Mouse (Mus musculus) forebrain, embryonic 13.5 days (tissue): ENCODE measurements at regions not wholly inside any gene's neighbourhood (a gene's known extent, or its start where the extent isn't known, plus 50 kb on each side); places are given as distances from the start of the nearest gene placed in this dataset.
A peak's percentile ranks its signal among the peaks of the same experiment; 100 is the strongest.

Experiments
- ATAC-seq: fragments of 200-750 bp; cut with Nextera tagmentation; 2 replicates; pipeline ENCODE4 v1.8.0; 2017
- H3K27ac ChIP-seq: fragments of 300-500 bp; sonication (generic); 2 replicates; pipeline ENCODE4 v1.5.1; 2015; ENCODE audit warnings: inconsistent platforms, mild to moderate bottlenecking, moderate library complexity
- H3K27me3 ChIP-seq: fragments of 300-500 bp; sonication (generic); 2 replicates; pipeline ENCODE4 v1.6.1; 2015; ENCODE audit warnings: mild to moderate bottlenecking, inconsistent platforms
- H3K36me3 ChIP-seq: fragments of 300-500 bp; sonication (generic); 2 replicates; pipeline ENCODE4 v1.6.1; 2015; ENCODE audit warnings: mild to moderate bottlenecking, inconsistent platforms; ENCODE audit not compliant: poor library complexity, severe bottlenecking
- H3K4me1 ChIP-seq: fragments of 300-500 bp; sonication (generic); 2 replicates; pipeline ENCODE4 v1.6.1; 2015; ENCODE audit warnings: inconsistent platforms
- H3K4me2 ChIP-seq: fragments of 300-500 bp; sonication (generic); 2 replicates; pipeline ENCODE4 v1.6.1; 2015; ENCODE audit warnings: inconsistent platforms, mild to moderate bottlenecking, moderate library complexity
- H3K4me3 ChIP-seq: fragments of 300-500 bp; sonication (generic); 2 replicates; pipeline ENCODE4 v1.5.1; 2015; ENCODE audit warnings: mild to moderate bottlenecking, inconsistent platforms
- H3K9ac ChIP-seq: fragments of 300-500 bp; sonication (generic); 2 replicates; pipeline ENCODE4 v1.6.1; 2015; ENCODE audit warnings: mild to moderate bottlenecking, inconsistent platforms
- H3K9me3 ChIP-seq: fragments of 300-500 bp; sonication (generic); replicated peaks from 2 replicates; pipeline ENCODE4 v1.6.1; 2016; ENCODE audit warnings: inconsistent platforms
- WGBS: fragments of 180-500 bp; shearing (Covaris S2); methylation state at CpG from one replicate; pipeline ENCODE4 v1.1.7; 2015; 5-methylcytosine and 5-hydroxymethylcytosine counted together

GRCm38 (mm10) chr9:33887279-33887678 is 598.4 kb upstream of the Kirrel3 start:
- no peak overlapping the region for H3K4me3 ChIP-seq
- 17% methylated on average over 2 of the region's 2 CpGs for WGBS
- no peaks in the 10 kb centered on the region for H3K27me3 ChIP-seq
- no peak overlapping the region for H3K9ac ChIP-seq
- ATAC-seq: no peak
- H3K9me3 ChIP-seq: no peaks in the 10 kb centered on the region
- H3K4me1 ChIP-seq: peaks cover 5% of the 10 kb centered on the region
- H3K4me2 ChIP-seq: no peak overlapping the region
- H3K36me3 ChIP-seq: no peaks in the 10 kb centered on the region
- H3K27ac ChIP-seq: no peak overlapping the region

- no peak overlapping the region for H3K4me2 ChIP-seq
- no peak overlapping the region for H3K4me3 ChIP-seq
- H3K9me3 ChIP-seq: no peaks in the 10 kb centered on the region
- no peaks in the 10 kb centered on the region for H3K36me3 ChIP-seq
- peaks cover 5% of the 10 kb centered on the region for H3K4me1 ChIP-seq
- no peak overlapping the region for H3K27ac ChIP-seq
- no peak for ATAC-seq
- no peaks in the 10 kb centered on the region for H3K27me3 ChIP-seq
- 80% methylated on average over 3 of the region's 3 CpGs for WGBS
- no peak overlapping the region for H3K9ac ChIP-seq
These were observed 593.7 kb upstream of the Kirrel3 start for GRCm38 (mm10) chr9:33892001-33892400.

GRCm38 (mm10) chr9:33901313-33902076 is 584.2 kb upstream of the Kirrel3 start:
- no peak overlapping the region for H3K4me3 ChIP-seq
- H3K4me2 ChIP-seq: no peak overlapping the region
- no peak overlapping the region for H3K27ac ChIP-seq
- no peaks in the 10 kb centered on the region for H3K9me3 ChIP-seq
- 21% methylated on average over 10 of the region's 10 CpGs for WGBS
- peak; percentile 86 for ATAC-seq
- peaks cover 22% of the 10 kb centered on the region for H3K4me1 ChIP-seq
- no peaks in the 10 kb centered on the region for H3K27me3 ChIP-seq
- H3K36me3 ChIP-seq: no peaks in the 10 kb centered on the region
- H3K9ac ChIP-seq: no peak overlapping the region

- Histone ChIP-seq H3K36me3 (no peaks in the 10 kb centered on the region), H3K4me1 (peaks cover 22% of the 10 kb centered on the region), H3K4me2 (no peak overlapping the region), H3K27ac (no peak overlapping the region), H3K9me3 (no peaks in the 10 kb centered on the region), H3K4me3 (no peak overlapping the region), H3K27me3 (no peaks in the 10 kb centered on the region), H3K9ac (no peak overlapping the region)
- 11% methylated on average over 5 of the region's 5 CpGs for WGBS
- ATAC-seq: peak; percentile 76
These were observed 581.6 kb upstream of the Kirrel3 start for GRCm38 (mm10) chr9:33903991-33904570.

GRCm38 (mm10) chr9:33914919-33915318 is 570.8 kb upstream of the Kirrel3 start:
- no peaks in the 10 kb centered on the region for H3K36me3 ChIP-seq
- H3K4me1 ChIP-seq: peaks cover 16% of the 10 kb centered on the region
- no peak overlapping the region for H3K27ac ChIP-seq
- H3K9ac ChIP-seq: no peak overlapping the region
- no peak overlapping the region for H3K4me3 ChIP-seq
- no peak overlapping the region for H3K4me2 ChIP-seq
- 70% methylated on average over 4 of the region's 4 CpGs for WGBS
- H3K9me3 ChIP-seq: no peaks in the 10 kb centered on the region
- ATAC-seq: no peak
- peaks cover 8% of the 10 kb centered on the region; the same call in 1 of the 2 replicates for H3K27me3 ChIP-seq

GRCm38 (mm10) chr9:33915349-33916056 is 570.2 kb upstream of the Kirrel3 start:
- Histone ChIP-seq H3K4me2 (no peak overlapping the region), H3K27me3 (peaks cover 8% of the 10 kb centered on the region; the same call in 1 of the 2 replicates), H3K9ac (no peak overlapping the region), H3K4me1 (peaks cover 16% of the 10 kb centered on the region), H3K36me3 (no peaks in the 10 kb centered on the region), H3K4me3 (no peak overlapping the region), H3K27ac (no peak overlapping the region), H3K9me3 (no peaks in the 10 kb centered on the region)
- peak; percentile 51; the same call in 1 of the 2 replicates for ATAC-seq
- 46% methylated on average over 4 of the region's 4 CpGs for WGBS

- ATAC-seq: no peak
- H3K27ac ChIP-seq: no peak overlapping the region
- no peak overlapping the region for H3K4me2 ChIP-seq
- H3K4me3 ChIP-seq: no peak overlapping the region
- H3K27me3 ChIP-seq: no peaks in the 10 kb centered on the region
- H3K36me3 ChIP-seq: no peaks in the 10 kb centered on the region
- H3K9ac ChIP-seq: no peak overlapping the region
- H3K4me1 ChIP-seq: no peaks in the 10 kb centered on the region
- 91% methylated on average over 4 of the region's 4 CpGs for WGBS
- no peaks in the 10 kb centered on the region for H3K9me3 ChIP-seq
These were observed 555.4 kb upstream of the Kirrel3 start for GRCm38 (mm10) chr9:33930286-33930685.

- H3K4me2 ChIP-seq: no peak overlapping the region
- no peak for ATAC-seq
- H3K4me1 ChIP-seq: no peaks in the 10 kb centered on the region
- no peak overlapping the region for H3K4me3 ChIP-seq
- no peaks in the 10 kb centered on the region for H3K9me3 ChIP-seq
- WGBS: 85% methylated on average over 5 of the region's 5 CpGs
- no peak overlapping the region for H3K27ac ChIP-seq
- no peak overlapping the region for H3K9ac ChIP-seq
- no peaks in the 10 kb centered on the region for H3K27me3 ChIP-seq
- H3K36me3 ChIP-seq: no peaks in the 10 kb centered on the region
These were observed 551.6 kb upstream of the Kirrel3 start for GRCm38 (mm10) chr9:33934071-33934470.

- Histone ChIP-seq H3K27ac (no peak overlapping the region), H3K9ac (no peak overlapping the region), H3K4me3 (no peak overlapping the region), H3K4me2 (no peak overlapping the region), H3K9me3 (no peaks in the 10 kb centered on the region), H3K27me3 (no peaks in the 10 kb centered on the region), H3K4me1 (no peaks in the 10 kb centered on the region), H3K36me3 (no peaks in the 10 kb centered on the region)
- no peak for ATAC-seq
These were observed 531.4 kb upstream of the Kirrel3 start for GRCm38 (mm10) chr9:33954319-33954718.
